Mouse (Mus musculus) kidney, postnatal 0 days (tissue): Measurements from ENCODE around the gene Hhip. TPM values are rescaled to one million over a fixed set of nuclear protein-coding genes. Genes with fewer than 3 reads are reported as not detected.
"Not testable (repeated sequence)": the region's sequence is repeated elsewhere in the genome, so short reads cannot be mapped to it uniquely, and the experiment has no call there.

Experiments
- ATAC-seq: fragments of 200-750 bp; cut with Nextera tagmentation; replicated peaks from 2 replicates; pipeline ENCODE4 v1.8.0; 2017; ENCODE audit warnings: low read depth, moderate number of reproducible peaks, moderate TSS enrichment, moderate library complexity; ENCODE audit not compliant: low FRiP score
- DNase-seq: peaks from one replicate; pipeline ENCODE4 v3.0.0-alpha.2; 2016; ENCODE audit warnings: low spot score
- H3K27ac ChIP-seq: fragments of 300-500 bp; sonication (generic); 2 replicates; pipeline ENCODE4 v1.5.1; 2014; ENCODE audit warnings: mild to moderate bottlenecking
- H3K27me3 ChIP-seq: fragments of 300-500 bp; sonication (generic); 2 replicates; pipeline ENCODE4 v1.6.1; 2014; ENCODE audit warnings: low read length, mixed read lengths; ENCODE audit not compliant: insufficient read depth
- H3K36me3 ChIP-seq: fragments of 300-500 bp; sonication (generic); 2 replicates; pipeline ENCODE4 v1.6.1; 2014; ENCODE audit warnings: low read length, mixed read lengths; ENCODE audit not compliant: insufficient read depth
- H3K4me1 ChIP-seq: fragments of 300-500 bp; sonication (generic); replicated peaks from 2 replicates; pipeline ENCODE4 v1.6.1; 2014; ENCODE audit warnings: antibody characterized with exemption, low read length, mixed read lengths; ENCODE audit not compliant: insufficient read depth
- H3K4me2 ChIP-seq: fragments of 300-500 bp; sonication (generic); 2 replicates; pipeline ENCODE4 v1.6.1; 2014; ENCODE audit warnings: mild to moderate bottlenecking, low read length, moderate library complexity, mixed read lengths
- H3K4me3 ChIP-seq: fragments of 300-500 bp; sonication (generic); replicated peaks from 2 replicates; pipeline ENCODE4 v1.5.1; 2014; ENCODE audit warnings: low read depth, low read length
- H3K9ac ChIP-seq: fragments of 300-500 bp; sonication (generic); 2 replicates; pipeline ENCODE4 v1.6.1; 2014; ENCODE audit warnings: low read depth, low read length
- H3K9me3 ChIP-seq: fragments of 300-500 bp; sonication (generic); replicated peaks from 2 replicates; pipeline ENCODE4 v1.6.1; 2016; ENCODE audit warnings: low read length, inconsistent platforms, mixed read lengths
- CTCF ChIP-seq: IDR thresholded peaks from 2 replicates; pipeline ENCODE4 v1.5.1; 2016; ENCODE audit warnings: antibody characterized with exemption, low read depth, mild to moderate bottlenecking, moderate library complexity
- WGBS: fragments of 180-500 bp; shearing (Covaris S2); extraction: QIAGEN DNeasy Blood & Tissue Kit; methylation state at CpG from one replicate; pipeline ENCODE4 v1.1.7; 2014; 5-methylcytosine and 5-hydroxymethylcytosine counted together
- polyA plus RNA-seq: library from polyadenylated mRNA; unstranded; fragments of >200 nt; fragmentation: Nextera tagmentation; extraction: Ambion mirVana; gene quantifications from 2 replicates; pipeline ENCODE4 v1.2.1, GENCODE M21; 2015

The Hhip gene
- polyA plus RNA-seq, 1 experiment from 2014 or later: 7.6 TPM

DNA sequence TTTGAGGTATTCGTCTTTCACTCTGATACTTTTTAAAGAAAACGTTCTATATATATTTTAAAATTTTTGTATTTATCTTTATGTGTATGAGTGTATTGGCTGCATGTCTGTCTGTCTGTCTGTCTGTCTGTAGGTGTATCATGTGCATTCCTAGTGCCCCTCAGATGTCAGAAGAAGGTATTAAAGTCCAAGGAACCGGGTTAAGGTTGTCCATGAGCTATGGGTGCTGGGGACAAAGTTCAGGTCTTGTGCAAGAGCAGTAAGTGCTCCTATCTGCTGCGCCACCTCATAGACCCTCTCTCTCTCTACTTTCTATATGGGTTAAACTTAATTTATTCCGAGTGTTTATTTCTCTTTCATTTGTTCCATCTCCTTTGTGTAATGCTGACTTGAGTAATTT lies 55.5 kb downstream of the Hhip start:
- Histone ChIP-seq H3K9me3 (no peaks in the 10 kb centered on the region), H3K4me2 (no peak overlapping the region), H3K9ac (no peak overlapping the region), H3K4me1 (no peaks in the 10 kb centered on the region), H3K27me3 (no peaks in the 10 kb centered on the region), H3K27ac (no peak overlapping the region), H3K4me3 (no peak overlapping the region), H3K36me3 (no peaks in the 10 kb centered on the region)
- DNase-seq (no peak), ATAC-seq (no peak)
- no peak for TF ChIP-seq CTCF
- WGBS: 84% methylated on average over 5 of the region's 5 CpGs

- H3K4me2 ChIP-seq: no peak overlapping the region
- no peaks in the 10 kb centered on the region for H3K4me1 ChIP-seq
- H3K9ac ChIP-seq: no peak overlapping the region
- 53% methylated on average over 6 of the region's 6 CpGs for WGBS
- no peak for ATAC-seq
- no peaks in the 10 kb centered on the region for H3K36me3 ChIP-seq
- H3K27ac ChIP-seq: no peak overlapping the region
- H3K4me3 ChIP-seq: no peak overlapping the region
- DNase-seq: no peak
- no peak for TF ChIP-seq CTCF
- no peaks in the 10 kb centered on the region for H3K27me3 ChIP-seq
- no peaks in the 10 kb centered on the region for H3K9me3 ChIP-seq
Observed at GRCm38 (mm10) chr8:79995075-79995474, 62.7 kb downstream of the Hhip start.

DNA sequence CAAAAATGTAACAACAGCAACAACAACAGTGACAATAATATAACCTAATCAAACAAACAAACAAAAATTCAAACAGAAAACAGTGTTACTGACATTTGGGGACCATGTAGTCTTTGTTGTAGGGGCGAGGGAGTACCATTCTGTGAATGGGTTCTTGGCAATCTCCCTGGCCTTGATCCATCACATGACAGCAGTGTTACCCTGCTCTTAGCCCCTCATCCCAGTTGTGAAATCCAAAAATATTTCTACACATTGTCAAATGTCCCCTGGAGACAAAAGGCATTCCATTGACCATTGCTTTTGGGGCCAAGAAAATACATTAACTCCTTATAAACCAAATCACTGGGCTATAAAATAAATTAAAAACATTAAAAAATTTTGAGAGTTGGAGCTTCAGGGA lies 64.3 kb downstream of the Hhip start:
- Histone ChIP-seq H3K36me3 (no peaks in the 10 kb centered on the region), H3K4me2 (no peak overlapping the region), H3K4me3 (no peak overlapping the region), H3K27ac (no peak overlapping the region), H3K4me1 (no peaks in the 10 kb centered on the region), H3K27me3 (no peaks in the 10 kb centered on the region), H3K9ac (no peak overlapping the region), H3K9me3 (no peaks in the 10 kb centered on the region)
- WGBS: 93% methylated on average over 1 of the region's 1 CpGs
- ATAC-seq (no peak), DNase-seq (no peak)
- no peak for TF ChIP-seq CTCF

DNA sequence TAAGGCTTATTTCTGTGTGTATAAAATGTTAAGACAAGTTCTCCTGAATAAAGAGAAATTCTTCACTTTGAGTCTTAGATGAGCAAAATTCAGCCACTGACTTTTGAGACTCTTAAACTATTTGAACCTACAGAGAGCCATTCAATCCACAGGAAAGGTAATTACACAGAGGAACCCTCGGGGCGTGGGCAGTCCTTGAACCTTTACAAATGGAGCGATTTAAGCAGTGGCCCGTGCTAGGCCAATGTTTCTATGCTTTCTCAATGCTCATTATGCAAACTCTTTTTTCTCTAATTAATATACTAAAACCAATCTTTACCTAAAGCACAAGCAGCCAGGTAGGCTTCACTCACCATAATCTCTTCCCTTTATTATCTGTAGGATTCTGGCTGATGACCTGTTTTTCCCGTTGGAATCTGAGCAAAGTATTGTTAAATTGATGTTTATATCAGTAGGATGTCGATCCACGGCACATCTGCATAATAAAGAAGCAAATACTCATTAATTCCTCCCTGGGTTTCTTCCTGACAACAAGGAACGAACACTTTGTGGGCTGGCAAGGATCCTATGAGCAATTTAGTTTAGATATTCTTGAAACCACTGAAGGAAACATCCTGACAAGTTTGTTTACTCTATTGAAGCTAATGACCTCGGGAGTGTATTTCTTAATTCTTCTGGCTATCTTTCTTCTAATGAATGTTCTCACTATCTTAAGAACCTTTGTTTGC lies 65.5 kb downstream of the Hhip start:
- no peak overlapping the region for H3K4me3 ChIP-seq
- H3K27ac ChIP-seq: no peak overlapping the region
- H3K4me2 ChIP-seq: no peak overlapping the region
- no peak for DNase-seq
- ATAC-seq: no peak
- H3K27me3 ChIP-seq: no peaks in the 10 kb centered on the region
- no peaks in the 10 kb centered on the region for H3K9me3 ChIP-seq
- no peak overlapping the region for H3K9ac ChIP-seq
- no peaks in the 10 kb centered on the region for H3K36me3 ChIP-seq
- TF ChIP-seq CTCF: no peak
- H3K4me1 ChIP-seq: no peaks in the 10 kb centered on the region
- WGBS: 51% methylated on average over 9 of the region's 9 CpGs

DNA sequence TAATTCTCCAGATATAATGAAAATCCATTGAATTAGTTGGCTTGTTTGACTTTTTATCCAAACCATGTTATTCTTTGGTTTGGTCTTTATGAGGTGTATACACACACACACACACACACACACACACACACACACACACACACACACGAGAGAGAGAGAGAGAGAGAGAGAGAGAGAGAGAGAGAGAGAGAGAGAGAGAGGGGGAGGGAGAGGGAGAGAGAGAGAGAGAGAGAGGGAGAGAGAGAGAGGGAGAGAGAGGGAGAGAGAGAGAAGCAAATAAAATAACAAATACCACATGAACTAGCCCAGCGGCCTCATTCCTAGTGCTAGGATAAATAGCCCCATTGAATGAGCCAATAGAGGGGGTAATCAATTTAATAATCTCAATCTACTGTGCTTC lies 66.4 kb downstream of the Hhip start:
- WGBS: 83% methylated on average over 1 of the region's 2 CpGs
- not testable (repeated sequence) for H3K27ac ChIP-seq, H3K27me3 ChIP-seq, ATAC-seq, H3K4me1 ChIP-seq, H3K36me3 ChIP-seq, H3K4me3 ChIP-seq, DNase-seq, H3K9ac ChIP-seq, H3K9me3 ChIP-seq, H3K4me2 ChIP-seq

DNA sequence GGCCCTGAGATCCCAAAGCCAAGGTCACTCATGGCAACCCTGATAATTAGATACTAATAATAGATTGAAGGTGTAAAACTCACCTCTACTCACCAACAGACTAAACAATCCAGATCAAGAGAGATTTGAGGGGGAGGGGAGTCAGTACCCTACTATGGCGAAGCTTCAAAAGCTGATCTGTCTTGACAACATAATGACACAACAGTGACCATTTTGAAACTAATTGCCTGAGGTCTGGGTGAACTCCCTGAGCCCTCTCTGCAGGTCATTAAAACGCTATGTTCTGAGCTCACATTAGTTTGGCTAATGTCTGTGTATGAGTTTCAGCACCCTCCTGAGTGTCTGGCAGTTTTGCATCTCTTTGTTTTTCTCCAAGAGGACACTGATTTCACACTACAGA lies 72.9 kb downstream of the Hhip start:
- Histone ChIP-seq H3K4me1 (no peaks in the 10 kb centered on the region), H3K9ac (no peak overlapping the region)
- WGBS: 58% methylated on average over 2 of the region's 2 CpGs

DNA sequence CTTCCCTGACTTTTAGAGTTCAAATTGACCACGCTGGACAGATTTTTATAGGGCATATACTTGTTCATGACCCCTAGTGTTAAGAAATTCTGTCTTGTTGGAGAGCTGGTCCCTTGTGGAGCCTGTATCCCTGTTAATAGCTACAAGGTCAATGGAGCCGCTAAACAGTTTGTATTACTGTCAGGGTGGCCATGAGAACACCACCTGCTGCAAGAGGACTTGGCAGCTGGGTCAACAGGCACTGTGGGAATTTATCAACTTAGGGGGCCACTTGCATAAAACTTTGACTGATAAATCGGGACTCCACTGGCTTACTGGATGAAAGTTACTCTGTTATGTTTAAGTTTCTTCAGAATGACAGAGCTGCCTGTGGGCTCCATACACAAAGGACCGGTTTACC lies 75.7 kb downstream of the Hhip start:
- Histone ChIP-seq H3K9ac (no peak overlapping the region), H3K9me3 (no peaks in the 10 kb centered on the region), H3K4me2 (no peak overlapping the region), H3K27me3 (no peaks in the 10 kb centered on the region), H3K36me3 (no peaks in the 10 kb centered on the region), H3K27ac (no peak overlapping the region), H3K4me1 (no peaks in the 10 kb centered on the region), H3K4me3 (no peak overlapping the region)
- no peak for DNase-seq
- TF ChIP-seq CTCF: no peak
- WGBS: 41% methylated on average over 4 of the region's 4 CpGs
- no peak for ATAC-seq

More for the DNA sequence above, 72.9 kb downstream of the Hhip start:
- Histone ChIP-seq H3K36me3 (no peaks in the 10 kb centered on the region), H3K27me3 (no peaks in the 10 kb centered on the region), H3K9me3 (no peaks in the 10 kb centered on the region), H3K4me2 (no peak overlapping the region), H3K27ac (no peak overlapping the region), H3K4me3 (no peak overlapping the region)
- ATAC-seq (no peak), DNase-seq (no peak)
- no peak for TF ChIP-seq CTCF
